Mouse (Mus musculus) megakaryocyte, adult 5-6 weeks (primary cell): ENCODE measurements around the gene Defb26. TPM values are rescaled to one million over a fixed set of nuclear protein-coding genes. Genes with fewer than 3 reads are reported as not detected.

Experiments
- ATAC-seq: 2 replicates; pipeline ENCODE4 v1.8.0; 2016; ENCODE audit warnings: mild to moderate bottlenecking, inconsistent platforms; ENCODE audit not compliant: poor library complexity, severe bottlenecking
- total RNA-seq, 2 experiments: library from RNA; stranded (forward) in 1 of 2; stranded (reverse) in 1 of 2; fragments of 153-499, 151-499 nt in 1 of 2; fragments of 221-1000, 200-1000 nt in 1 of 2; gene quantifications; 2 replicates each; pipeline versions ENCODE4 v1.2.3 to v1.2.4; 2015 to 2017

The Defb26 gene
- total RNA-seq, 2 experiments from 2014 or later = not detected

- no peak for ATAC-seq
These were observed 39.1 kb downstream of the Defb26 start for GRCm38 (mm10) chr2:152472434-152472833.

GRCm38 (mm10) chr2:152470973-152471372 lies 40.5 kb downstream of the Defb26 start:
- ATAC-seq = no peak; the same call in 1 of the 2 replicates

- no peak for ATAC-seq
These were observed 46.8 kb downstream of the Defb26 start, which contains the start of gene Defb23 for GRCm38 (mm10) chr2:152464570-152465150. Defb23 (minus strand) TSS chr2:152464620.

GRCm38 (mm10) chr2:152459241-152459640 lies 52.3 kb downstream of the Defb26 start:
- no peak for ATAC-seq

Other genes starting within 250 kb of the Defb26 start
- 23.3 and 28.1 TPM in 2 replicates for gene Tbc1d20, start 217.9 kb downstream of the Defb26 start, total RNA-seq (2015)
- gene Tbc1d20, start 217.9 kb downstream of the Defb26 start, total RNA-seq (2017) = 23.2 and 28.9 TPM in 2 replicates
- gene Rbck1, start 179.0 kb downstream of the Defb26 start, total RNA-seq (2015) = 45.4 and 46.2 TPM in 2 replicates
- gene Rbck1, start 179.0 kb downstream of the Defb26 start, total RNA-seq (2017) = 54.8 and 55.5 TPM in 2 replicates
- 0.16 and 1.3 TPM in 2 replicates for gene Trib3, start 167.7 kb downstream of the Defb26 start, total RNA-seq (2015)
- gene Trib3, start 167.7 kb downstream of the Defb26 start, total RNA-seq (2017) = 1.1 TPM in 1 of 2 replicates, not detected in the other
- gene Nrsn2, start 135.1 kb downstream of the Defb26 start, total RNA-seq (2015) = not detected in 2 replicates
- gene Nrsn2, start 135.1 kb downstream of the Defb26 start, total RNA-seq (2017) = not detected in 2 replicates
- 0.27 and 0.60 TPM in 2 replicates for gene Sox12, start 113.6 kb downstream of the Defb26 start, total RNA-seq (2015)
- 0.12 and 0.15 TPM in 2 replicates for gene Sox12, start 113.6 kb downstream of the Defb26 start, total RNA-seq (2017)
- 0.98 and 1.9 TPM in 2 replicates for gene Zcchc3, start 96.7 kb downstream of the Defb26 start, total RNA-seq (2015)
- 2.1 and 2.6 TPM in 2 replicates for gene Zcchc3, start 96.7 kb downstream of the Defb26 start, total RNA-seq (2017)
- not detected in 2 replicates for gene 6820408C15Rik, start 96.1 kb downstream of the Defb26 start, total RNA-seq (2015)
- not detected in 2 replicates for gene 6820408C15Rik, start 96.1 kb downstream of the Defb26 start, total RNA-seq (2017)
- gene Defb23, start 47.1 kb downstream of the Defb26 start, total RNA-seq (2015) = not detected in 2 replicates
- gene Defb23, start 47.1 kb downstream of the Defb26 start, total RNA-seq (2017) = not detected in 2 replicates
- gene Defb20, start 34.6 kb downstream of the Defb26 start, total RNA-seq (2015) = not detected in 2 replicates
- not detected in 2 replicates for gene Defb20, start 34.6 kb downstream of the Defb26 start, total RNA-seq (2017)
- not detected in 2 replicates for gene Defb22, start 21.6 kb downstream of the Defb26 start, total RNA-seq (2015)
- gene Defb22, start 21.6 kb downstream of the Defb26 start, total RNA-seq (2017) = not detected in 2 replicates
- not detected in 2 replicates for gene Defb28, start 6.6 kb upstream of the Defb26 start, total RNA-seq (2015)
- gene Defb28, start 6.6 kb upstream of the Defb26 start, total RNA-seq (2017) = not detected in 2 replicates
- not detected in 2 replicates for gene Defb29, start 28.4 kb upstream of the Defb26 start, total RNA-seq (2015)
- not detected in 2 replicates for gene Defb29, start 28.4 kb upstream of the Defb26 start, total RNA-seq (2017)
- not detected in 2 replicates for gene Gm17416, start 57.6 kb upstream of the Defb26 start, total RNA-seq (2015)
- not detected in 2 replicates for gene Gm17416, start 57.6 kb upstream of the Defb26 start, total RNA-seq (2017)
- not detected in 2 replicates for gene Defb21, start 61.1 kb upstream of the Defb26 start, total RNA-seq (2015)
- gene Defb21, start 61.1 kb upstream of the Defb26 start, total RNA-seq (2017) = not detected in 2 replicates
- not detected in 2 replicates for gene Defb19, start 68.6 kb upstream of the Defb26 start, total RNA-seq (2015)
- not detected in 2 replicates for gene Defb19, start 68.6 kb upstream of the Defb26 start, total RNA-seq (2017)
- not detected in 2 replicates for gene Defb45, start 87.7 kb upstream of the Defb26 start, total RNA-seq (2015)
- gene Defb45, start 87.7 kb upstream of the Defb26 start, total RNA-seq (2017) = not detected in 2 replicates
- gene Defb36, start 92.6 kb upstream of the Defb26 start, total RNA-seq (2015) = not detected in 2 replicates
- not detected in 2 replicates for gene Defb36, start 92.6 kb upstream of the Defb26 start, total RNA-seq (2017)
- not detected in 2 replicates for gene Defb25, start 111.4 kb upstream of the Defb26 start, total RNA-seq (2015)
- not detected in 2 replicates for gene Defb25, start 111.4 kb upstream of the Defb26 start, total RNA-seq (2017)
- 8.9 and 10.2 TPM in 2 replicates for gene Rem1, start 115.3 kb upstream of the Defb26 start, total RNA-seq (2015)
- 9.0 and 15.4 TPM in 2 replicates for gene Rem1, start 115.3 kb upstream of the Defb26 start, total RNA-seq (2017)
- gene H13, start 157.8 kb upstream of the Defb26 start, total RNA-seq (2015) = 165 and 166 TPM in 2 replicates
- 100 and 109 TPM in 2 replicates for gene H13, start 157.8 kb upstream of the Defb26 start, total RNA-seq (2017)
- 8.4 and 9.3 TPM in 2 replicates for gene Mcts2, start 175.3 kb upstream of the Defb26 start, total RNA-seq (2015)
- gene Mcts2, start 175.3 kb upstream of the Defb26 start, total RNA-seq (2017) = 7.1 and 8.3 TPM in 2 replicates
- 28.4 and 48.3 TPM in 2 replicates for gene Id1, start 224.6 kb upstream of the Defb26 start, total RNA-seq (2015)
- gene Id1, start 224.6 kb upstream of the Defb26 start, total RNA-seq (2017) = 35.0 and 40.1 TPM in 2 replicates
- 0.20 and 0.55 TPM in 2 replicates for gene Cox4i2, start 242.5 kb upstream of the Defb26 start, total RNA-seq (2015)
- gene Cox4i2, start 242.5 kb upstream of the Defb26 start, total RNA-seq (2017) = 0.41 TPM in 1 of 2 replicates, not detected in the other